Mouse (Mus musculus) lung, adult 10 weeks (tissue): Measurements from ENCODE around the gene Cnga3. TPM values are rescaled to one million over a fixed set of nuclear protein-coding genes. Genes with fewer than 3 reads are reported as not detected.

Experiments used
- polyA plus RNA-seq: library from polyadenylated mRNA; stranded (reverse); fragments of 350-450 nt; fragmentation: Illumina TruSeq; extraction: RNeasy Lipid Tissue Mini Kit (QIAGEN cat#74804); gene quantifications from one replicate; pipeline ENCODE4 v1.2.3, GENCODE M21; 2014; ENCODE audit warnings: low read depth, low replicate concordance; ENCODE audit not compliant: insufficient read depth

Cnga3 gene
- not detected for polyA plus RNA-seq

DNA sequence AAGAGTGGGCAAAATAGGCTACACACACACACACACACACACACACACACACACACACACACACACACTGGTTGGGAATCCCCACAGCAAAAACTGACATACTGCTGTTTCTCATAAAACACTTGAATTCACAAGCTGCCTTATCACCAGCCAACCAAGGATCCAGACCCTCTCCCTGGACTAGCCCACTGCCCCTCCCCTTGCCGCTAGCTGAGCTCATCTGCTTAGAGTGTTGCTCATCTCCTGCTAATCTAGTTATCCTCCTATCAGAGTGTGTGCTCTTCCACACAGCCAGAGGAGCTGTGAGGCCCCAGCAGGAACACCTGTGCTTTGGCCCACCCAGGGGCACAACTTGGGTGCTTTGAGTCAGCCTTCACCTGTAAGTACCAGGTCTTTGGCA lies at the start of gene Cnga3:
TSS of gene Cnga3 (plus strand) at position 291 of the 400 bp plus-strand sequence.

DNA sequence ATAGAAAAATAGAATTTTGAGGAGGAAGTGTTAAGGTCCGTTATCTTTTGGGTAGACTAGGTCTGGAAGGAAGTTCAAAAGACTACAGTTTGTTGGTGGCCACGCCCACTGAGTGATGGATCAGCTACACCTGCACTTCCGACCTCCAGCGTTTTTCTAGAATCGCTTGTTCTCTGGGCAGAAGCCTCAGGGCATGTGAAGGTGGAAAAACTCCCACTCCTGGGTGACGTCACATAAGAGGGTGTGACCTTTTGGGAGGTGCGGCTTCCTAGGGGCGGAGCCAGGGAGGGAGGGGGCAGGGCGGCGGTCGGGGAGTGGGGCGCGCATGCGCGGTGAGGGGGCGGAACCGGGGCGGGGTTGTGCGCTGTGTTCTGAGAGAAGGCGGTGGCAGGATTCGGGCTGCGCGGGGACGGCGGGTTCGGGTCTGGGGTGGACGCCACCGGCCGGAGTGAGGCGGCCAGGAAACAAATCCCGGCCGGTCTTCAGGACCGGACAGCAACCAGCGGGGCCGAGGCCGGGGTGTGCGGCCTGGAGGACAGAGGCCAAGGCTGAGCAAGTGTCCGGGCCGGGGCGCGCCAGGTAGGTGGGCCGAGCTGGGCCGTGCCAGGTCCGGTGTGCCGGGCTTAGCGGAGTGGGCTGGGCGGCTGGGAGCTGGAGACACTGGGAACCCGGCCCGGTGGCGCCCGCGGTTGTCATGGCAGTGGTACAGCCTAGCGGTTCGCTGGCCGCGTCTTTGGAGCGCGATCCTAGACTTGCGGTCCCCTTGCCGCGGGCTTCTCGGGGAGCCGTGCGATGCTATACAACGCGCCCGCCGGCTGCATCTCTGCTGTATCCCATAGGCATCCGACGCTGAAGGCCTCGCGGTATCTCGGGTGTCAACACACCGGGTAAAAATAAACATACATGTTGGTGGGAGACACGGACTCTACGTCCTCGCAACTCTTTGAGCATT lies 85.6 kb downstream of the Cnga3 start, which contains the start of gene Inpp4a:
TSS of gene Inpp4a (plus strand) at position 326 of the 952 bp plus-strand sequence.

Other genes starting within 250 kb of the Cnga3 start
- 4.7 TPM for gene Vwa3b, start 187.8 kb upstream of the Cnga3 start, polyA plus RNA-seq
- 7.1 TPM for gene Inpp4a, start 85.4 kb downstream of the Cnga3 start, polyA plus RNA-seq
- 25.8 TPM for gene Coa5, start 215.7 kb downstream of the Cnga3 start, polyA plus RNA-seq
- gene Unc50, start 215.7 kb downstream of the Cnga3 start, polyA plus RNA-seq, result 78.6 TPM